Mouse (Mus musculus) hematopoietic stem cell, adult 5-6 weeks (primary cell): Measurements from ENCODE around the gene Il4ra. TPM values are rescaled to one million over a fixed set of nuclear protein-coding genes. Genes with fewer than 3 reads are reported as not detected.

ENCODE experiments used
- ATAC-seq, 2 experiments: fragments of 125-278 bp in 1 of 2; replicated peaks in 1 of 2; 2 replicates each; pipeline ENCODE4 v1.8.0; 2016 to 2017; ENCODE audit warnings: inconsistent platforms in 2 of 2, mild to moderate bottlenecking in 2 of 2, moderate number of reproducible peaks in 2 of 2, low read depth in 1 of 2, moderate TSS enrichment in 1 of 2; ENCODE audit not compliant: low FRiP score in 2 of 2, poor library complexity in 2 of 2, severe bottlenecking in 2 of 2, insufficient read depth in 1 of 2, low TSS enrichment in 1 of 2
- total RNA-seq: library from RNA; stranded (forward); fragments of 172-1452, 232-1000 nt; gene quantifications from 2 replicates; pipeline ENCODE4 v1.2.3, GENCODE M21; 2017

Gene Il4ra
- total RNA-seq, 1 experiment from 2014 or later = 39.3 TPM

GRCm38 (mm10) chr7:125542335-125543050 lies 9.4 kb upstream of the Il4ra start:
- peak; percentile 38 to 41; a peak in 2 of 4 replicates for ATAC-seq

GRCm38 (mm10) chr7:125543497-125543896 lies 8.4 kb upstream of the Il4ra start:
- no peak for ATAC-seq

GRCm38 (mm10) chr7:125545331-125545730 lies 6.6 kb upstream of the Il4ra start:
- ATAC-seq = no peak

GRCm38 (mm10) chr7:125546727-125547126 lies 5.2 kb upstream of the Il4ra start:
- ATAC-seq = no peak

GRCm38 (mm10) chr7:125549916-125550315 lies 2.0 kb upstream of the Il4ra start:
- no peak for ATAC-seq

GRCm38 (mm10) chr7:125550881-125551381 lies 989 bp upstream of the Il4ra start:
- ATAC-seq = no peak

GRCm38 (mm10) chr7:125552851-125553555 lies 1.1 kb downstream of the Il4ra start:
- no peak for ATAC-seq

GRCm38 (mm10) chr7:125553653-125554428 lies 1.9 kb downstream of the Il4ra start:
- no peak for ATAC-seq

- no peak for ATAC-seq
Observed at GRCm38 (mm10) chr7:125554456-125555114, 2.7 kb downstream of the Il4ra start.

GRCm38 (mm10) chr7:125555351-125555872 lies 3.5 kb downstream of the Il4ra start:
- ATAC-seq = peak; percentile 58 to 67

GRCm38 (mm10) chr7:125556096-125556495 lies 4.2 kb downstream of the Il4ra start:
- peak in 1 of 2 experiments; percentile 2; a peak in 1 of 4 replicates for ATAC-seq

- no peak for ATAC-seq
Observed at GRCm38 (mm10) chr7:125556865-125557264, 4.9 kb downstream of the Il4ra start.

- ATAC-seq = no peak
Observed at GRCm38 (mm10) chr7:125558401-125558945, 6.6 kb downstream of the Il4ra start.

- no peak for ATAC-seq
Observed at GRCm38 (mm10) chr7:125558997-125559396, 7.1 kb downstream of the Il4ra start.

GRCm38 (mm10) chr7:125559537-125559936 lies 7.6 kb downstream of the Il4ra start:
- no peak for ATAC-seq

GRCm38 (mm10) chr7:125560146-125560785 lies 8.3 kb downstream of the Il4ra start:
- ATAC-seq = no peak
